Mouse (Mus musculus): ENCODE measurements around the gene Ing5. TPM values are rescaled to one million over a fixed set of nuclear protein-coding genes. Genes with fewer than 3 reads are reported as not detected.

Gene Ing5
- polyA plus RNA-seq, 1 experiment from 2014 or later: 24.8 TPM

- ATAC-seq (ENCODE audit: insufficient read depth): no peak
Measured at GRCm38 (mm10) chr1:93800670-93801503, 2.9 kb upstream of the Ing5 start.

GRCm38 (mm10) chr1:93801741-93802238, 2.0 kb upstream of the Ing5 start, which contains the start of gene Dtymk:
Dtymk (minus strand) TSS chr1:93801934.
- peak; percentile 99 for DNase-seq
- Histone ChIP-seq H3K27ac (ENCODE audit: low read depth) (peak within 1 kb of the TSS; percentile 96), H3K4me2 (peak within 1 kb of the TSS; percentile 78), H3K36me3 (ENCODE audit: insufficient read depth) (peaks cover 52% of the 10 kb centered on the region), H3K4me3 (ENCODE audit: low read depth, low read length) (peak within 1 kb of the TSS; percentile 78), H3K4me1 (ENCODE audit: insufficient read depth) (0 out of 2 replicates have a peak, but pooled peaks cover 12% of the 10 kb centered on the region), H3K9ac (peak within 1 kb of the TSS; percentile 74), H3K9me3 (ENCODE audit: low read depth, low read length) (no peaks in the 10 kb centered on the region), H3K27me3 (ENCODE audit: insufficient read depth, low read length) (no peaks in the 10 kb centered on the region)
- TF ChIP-seq CTCF (IDR thresholded peaks at IDR 0.05; ENCODE audit: low read depth): peak; percentile 64
- ATAC-seq (ENCODE audit: insufficient read depth): peak; percentile 61
- WGBS: under 1% methylated on average over 42 of the region's 42 CpGs

More at GRCm38 (mm10) chr1:93800670-93801503, 2.9 kb upstream of the Ing5 start:
- Histone ChIP-seq H3K4me3 (ENCODE audit: low read depth, low read length) (peak overlapping the region; percentile 78), H3K36me3 (ENCODE audit: insufficient read depth) (peaks cover 46% of the 10 kb centered on the region), H3K27ac (ENCODE audit: low read depth) (peak overlapping the region; percentile 87; the same call in 1 of the 2 replicates), H3K4me1 (ENCODE audit: insufficient read depth) (0 out of 2 replicates have a peak, but pooled peaks cover 12% of the 10 kb centered on the region), H3K9ac (peak overlapping the region; percentile 74), H3K27me3 (ENCODE audit: insufficient read depth, low read length) (no peaks in the 10 kb centered on the region), H3K9me3 (ENCODE audit: low read depth, low read length) (no peaks in the 10 kb centered on the region), H3K4me2 (peak overlapping the region; percentile 78)
- peak; percentile 6 for DNase-seq
- no peak for TF ChIP-seq CTCF (IDR thresholded peaks at IDR 0.05; ENCODE audit: low read depth)
- 65% methylated on average over 21 of the region's 21 CpGs for WGBS

DNA sequence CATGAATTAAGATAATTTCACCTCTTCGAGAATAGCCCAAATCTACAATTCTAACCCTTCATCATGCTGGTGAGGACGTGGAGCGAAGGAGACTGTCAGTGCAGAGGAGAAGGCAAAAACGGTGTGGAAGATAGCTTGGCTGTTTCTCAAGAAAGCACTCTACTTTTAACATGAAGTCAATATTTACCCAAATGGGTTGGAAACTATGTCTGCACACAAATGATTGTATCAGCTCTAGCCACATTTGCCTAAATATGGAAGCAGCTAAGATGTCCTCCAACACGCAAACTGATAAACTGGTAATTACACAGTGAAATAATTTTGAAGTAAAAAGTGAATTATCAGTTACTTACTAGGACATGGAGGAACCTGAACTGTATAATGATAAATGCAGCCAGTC, 994 bp upstream of the Ing5 start:
- Histone ChIP-seq H3K36me3 (ENCODE audit: insufficient read depth) (peaks cover 48% of the 10 kb centered on the region), H3K9ac (no peak overlapping the region; the same call in 1 of the 2 replicates), H3K27ac (ENCODE audit: low read depth) (peak overlapping the region; percentile 96; the same call in 1 of the 2 replicates), H3K9me3 (ENCODE audit: low read depth, low read length) (no peaks in the 10 kb centered on the region), H3K27me3 (ENCODE audit: insufficient read depth, low read length) (no peaks in the 10 kb centered on the region), H3K4me2 (peak overlapping the region; percentile 78), H3K4me3 (ENCODE audit: low read depth, low read length) (peak overlapping the region; percentile 78; the same call in 1 of the 2 replicates), H3K4me1 (ENCODE audit: insufficient read depth) (0 out of 2 replicates have a peak, but pooled peaks cover 12% of the 10 kb centered on the region)
- WGBS: 73% methylated on average over 5 of the region's 5 CpGs
- DNase-seq: peak; percentile 6
- no peak for TF ChIP-seq CTCF (IDR thresholded peaks at IDR 0.05; ENCODE audit: low read depth)
- ATAC-seq (ENCODE audit: insufficient read depth): no peak

DNA sequence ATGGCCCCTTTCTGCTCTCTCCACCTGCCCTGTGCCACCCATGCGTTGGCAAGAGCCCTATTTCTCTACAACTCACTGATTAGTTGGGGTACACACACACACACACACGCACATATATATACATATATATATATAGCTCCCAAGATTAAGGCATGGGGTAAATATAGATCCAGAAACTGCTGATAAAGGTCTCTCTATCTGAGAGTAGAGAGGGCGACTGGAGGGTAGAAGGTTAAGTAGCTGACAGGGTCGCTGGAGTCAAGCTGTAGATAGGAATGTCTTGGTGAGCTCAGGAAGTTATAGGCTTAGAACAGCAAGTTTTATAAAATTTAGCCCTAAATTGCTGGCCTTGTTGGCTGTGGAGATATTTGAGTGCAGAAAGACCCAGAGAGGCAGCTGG, 1.1 kb downstream of the Ing5 start:
- H3K4me1 ChIP-seq (ENCODE audit: insufficient read depth): 0 out of 2 replicates have a peak, but pooled peaks cover 12% of the 10 kb centered on the region
- ATAC-seq (ENCODE audit: insufficient read depth): no peak
- no peaks in the 10 kb centered on the region for H3K9me3 ChIP-seq (ENCODE audit: low read depth, low read length)
- no peak overlapping the region for H3K27ac ChIP-seq (ENCODE audit: low read depth)
- peak overlapping the region; percentile 78 for H3K4me3 ChIP-seq (ENCODE audit: low read depth, low read length)
- TF ChIP-seq CTCF (IDR thresholded peaks at IDR 0.05; ENCODE audit: low read depth): no peak
- H3K36me3 ChIP-seq (ENCODE audit: insufficient read depth): peaks cover 47% of the 10 kb centered on the region
- DNase-seq: no peak
- WGBS: 61% methylated on average over 4 of the region's 4 CpGs
- H3K4me2 ChIP-seq: peak overlapping the region; percentile 78
- no peaks in the 10 kb centered on the region for H3K27me3 ChIP-seq (ENCODE audit: insufficient read depth, low read length)
- peak overlapping the region; percentile 86 for H3K9ac ChIP-seq

- no peak overlapping the region for H3K4me3 ChIP-seq (ENCODE audit: low read depth, low read length)
- peak overlapping the region; percentile 78 for H3K4me2 ChIP-seq
- H3K27me3 ChIP-seq (ENCODE audit: insufficient read depth, low read length): no peaks in the 10 kb centered on the region
- no peak overlapping the region for H3K27ac ChIP-seq (ENCODE audit: low read depth)
- 71% methylated on average over 5 of the region's 5 CpGs for WGBS
- H3K4me1 ChIP-seq (ENCODE audit: insufficient read depth): 0 out of 2 replicates have a peak, but pooled peaks cover 12% of the 10 kb centered on the region
- no peak overlapping the region for H3K9ac ChIP-seq
- TF ChIP-seq CTCF (IDR thresholded peaks at IDR 0.05; ENCODE audit: low read depth): no peak
- H3K36me3 ChIP-seq (ENCODE audit: insufficient read depth): peaks cover 46% of the 10 kb centered on the region
- DNase-seq (no peak), ATAC-seq (ENCODE audit: insufficient read depth) (no peak)
- H3K9me3 ChIP-seq (ENCODE audit: low read depth, low read length): no peaks in the 10 kb centered on the region
Measured at GRCm38 (mm10) chr1:93805221-93805951, 1.6 kb downstream of the Ing5 start.

- 0 out of 2 replicates have a peak, but pooled peaks cover 4% of the 10 kb centered on the region for H3K4me1 ChIP-seq (ENCODE audit: insufficient read depth)
- ATAC-seq (ENCODE audit: insufficient read depth) (no peak), DNase-seq (no peak)
- H3K36me3 ChIP-seq (ENCODE audit: insufficient read depth): peaks cover 77% of the 10 kb centered on the region
- H3K4me3 ChIP-seq (ENCODE audit: low read depth, low read length): no peak overlapping the region
- no peak overlapping the region for H3K27ac ChIP-seq (ENCODE audit: low read depth)
- H3K9me3 ChIP-seq (ENCODE audit: low read depth, low read length): no peaks in the 10 kb centered on the region
- H3K4me2 ChIP-seq: no peak overlapping the region
- H3K27me3 ChIP-seq (ENCODE audit: insufficient read depth, low read length): no peaks in the 10 kb centered on the region
- no peak for TF ChIP-seq CTCF (IDR thresholded peaks at IDR 0.05; ENCODE audit: low read depth)
- WGBS: 75% methylated on average over 4 of the region's 4 CpGs
- no peak overlapping the region for H3K9ac ChIP-seq
Measured at GRCm38 (mm10) chr1:93808871-93809270, 5.1 kb downstream of the Ing5 start.

All from lung, embryonic 14.5 days (tissue).